Comparison of ENCODE assay signal across 9 mouse cellular contexts in the genomic region with DNA sequence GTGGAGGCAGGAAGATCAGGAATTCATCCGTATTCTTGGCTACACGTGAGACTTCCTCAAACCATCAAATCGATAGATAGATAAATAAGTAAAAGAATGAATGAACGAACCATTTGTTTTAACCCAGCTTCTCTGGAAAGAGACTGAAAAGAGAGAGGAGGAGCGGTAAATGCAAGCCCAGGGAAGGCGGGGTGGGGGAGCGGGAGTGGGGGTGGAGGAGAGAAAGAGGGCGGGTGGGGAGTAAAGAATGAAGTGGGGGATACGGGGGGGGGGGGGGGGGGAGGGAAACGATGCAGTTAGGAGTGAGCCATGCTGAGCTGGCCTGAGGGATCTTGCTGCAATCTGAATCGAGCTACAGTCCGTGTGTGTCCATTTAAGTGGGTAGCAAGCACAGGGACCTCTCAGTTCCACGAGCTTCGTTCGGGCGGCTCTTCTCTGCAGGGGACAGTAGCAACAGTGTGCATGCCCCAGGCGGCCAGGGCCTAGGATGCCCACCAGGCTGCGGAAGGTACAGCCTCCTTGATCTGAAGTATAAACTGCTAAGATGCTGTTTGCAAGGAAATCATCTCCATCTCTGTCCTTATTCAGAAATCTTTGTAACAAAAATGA. TPM values are rescaled to one million over a fixed set of nuclear protein-coding genes. Genes with fewer than 3 reads are reported as not detected.
DNase-seq lines count a peak whose midpoint lies in the region; ATAC-seq and TF ChIP-seq lines count a peak whose summit lies in the region.
"Had no signal": no experiment of that assay in that cellular context is flagged by ENCODE, and none has a peak within 500 bp of the region (broad histone marks: within the 10 kb centered on the region; RNA-seq: fewer than 3 reads in every experiment).

No protein-coding gene starts in this region.

- peak overlapping the region; percentile 56 for H3K4me2 ChIP-seq in heart, embryonic 16.5 days (ENCODE audit: low read depth, low read length)
- H3K4me2 ChIP-seq in hindbrain, embryonic 13.5 days, result peak overlapping the region; percentile 54
- peak overlapping the region; percentile 56 for H3K4me2 ChIP-seq in midbrain, embryonic 15.5 days

- ATAC-seq in heart, embryonic 16.5 days (replicated peaks; ENCODE audit: extremely low read depth, insufficient read depth, low FRiP score), result no peak
- ATAC-seq in hindbrain, embryonic 13.5 days (ENCODE audit: low FRiP score), result peak; percentile 59
- peak; percentile 58 for ATAC-seq in midbrain, embryonic 15.5 days (replicated peaks)

- TF ChIP-seq CTCF in left cerebral cortex, adult 2 months (IDR thresholded peaks at IDR 0.05), result no peak

- peak overlapping the region; percentile 24 for H3K4me3 ChIP-seq in heart, embryonic 16.5 days (ENCODE audit: low read length)
- H3K4me3 ChIP-seq in hindbrain, embryonic 13.5 days, result peak overlapping the region; percentile 30
- H3K4me3 ChIP-seq in midbrain, embryonic 15.5 days, result peak overlapping the region; percentile 31
- no peak overlapping the region for H3K4me3 ChIP-seq in left cerebral cortex, adult 2 months

- no peak overlapping the region for H3K9ac ChIP-seq in heart, embryonic 16.5 days (ENCODE audit: low read length)
- H3K9ac ChIP-seq in hindbrain, embryonic 13.5 days, result peak overlapping the region; percentile 65
- H3K9ac ChIP-seq in midbrain, embryonic 15.5 days, result peak overlapping the region; percentile 41; the same call in 1 of the 2 replicates

- no peak overlapping the region for H3K27ac ChIP-seq in heart, embryonic 16.5 days (ENCODE audit: low read length)
- H3K27ac ChIP-seq in hindbrain, embryonic 13.5 days, result no peak overlapping the region
- H3K27ac ChIP-seq in midbrain, embryonic 15.5 days, result no peak overlapping the region
- H3K27ac ChIP-seq in left cerebral cortex, adult 2 months, result no peak overlapping the region

- H3K36me3 ChIP-seq in heart, embryonic 16.5 days (ENCODE audit: control insufficient read depth, insufficient read depth), result no peaks in the 10 kb centered on the region
- no peaks in the 10 kb centered on the region for H3K36me3 ChIP-seq in hindbrain, embryonic 13.5 days
- H3K36me3 ChIP-seq in midbrain, embryonic 15.5 days (replicated peaks), result no peaks in the 10 kb centered on the region

- H3K9me3 ChIP-seq in heart, embryonic 16.5 days (replicated peaks; ENCODE audit: control insufficient read depth, low read length), result no peaks in the 10 kb centered on the region
- H3K9me3 ChIP-seq in hindbrain, embryonic 13.5 days, result no peaks in the 10 kb centered on the region
- H3K9me3 ChIP-seq in midbrain, embryonic 15.5 days, result no peaks in the 10 kb centered on the region

- 9% methylated on average over 16 of the region's 18 CpGs for WGBS in heart, embryonic 16.5 days
- 2% methylated on average over 16 of the region's 18 CpGs for WGBS in hindbrain, embryonic 13.5 days
- WGBS in midbrain, embryonic 15.5 days, result under 1% methylated on average over 15 of the region's 18 CpGs

- no peak for DNase-seq in heart, postnatal 36 days
- peak; percentile 46 for DNase-seq in embryo, embryonic 10 days (ENCODE audit: low spot score)
- DNase-seq in left cerebral cortex, adult 2 months (ENCODE audit: extremely low spot score in 1 of 2, low spot score in 2 of 2), result no peak
- no peak for DNase-seq in gastrocnemius, postnatal 10 days
- DNase-seq in gastrocnemius, postnatal 14 days, result no peak

- 0 out of 2 replicates have a peak, but pooled peaks cover 2% of the 10 kb centered on the region for H3K27me3 ChIP-seq in heart, embryonic 16.5 days (ENCODE audit: control insufficient read depth, insufficient read depth, low read length)
- H3K27me3 ChIP-seq in hindbrain, embryonic 13.5 days, result no peaks in the 10 kb centered on the region
- H3K27me3 ChIP-seq in midbrain, embryonic 15.5 days (replicated peaks), result 0 out of 2 replicates have a peak, but pooled peaks cover 5% of the 10 kb centered on the region

- H3K4me1 ChIP-seq in heart, embryonic 16.5 days (ENCODE audit: control insufficient read depth, insufficient read depth, low read length), result no peaks in the 10 kb centered on the region
- peaks cover 23% of the 10 kb centered on the region for H3K4me1 ChIP-seq in hindbrain, embryonic 13.5 days (replicated peaks)
- peaks cover 12% of the 10 kb centered on the region for H3K4me1 ChIP-seq in midbrain, embryonic 15.5 days

- intact Hi-C loops in heart, postnatal 36 days (cut with DNase I), result no loop called here
- intact Hi-C loops in left cerebral cortex, adult 2 months (cut with DNase I), result no loop called here
- intact Hi-C loops in gastrocnemius, postnatal 14 days (cut with DNase I; ENCODE audit: low total_unique reads), result no loop called here

RNA-seq across cellular contexts. Expression of gene Cdk15, which starts 3.3 kb away (rescaled TPM):
- polyA plus RNA-seq in heart, embryonic 16.5 days (2015; fragmentation: Nextera tagmentation; extraction: Ambion mirVana), result 0.62 TPM in 1 of 2 replicates, not detected in the other
- not detected for total RNA-seq in heart, postnatal 36 days (2021)
- 0.78 and 1.1 TPM in 2 replicates for polyA plus RNA-seq in hindbrain, embryonic 13.5 days (2015; fragmentation: Nextera tagmentation; extraction: Ambion mirVana)
- polyA plus RNA-seq in midbrain, embryonic 15.5 days (2015; fragmentation: Nextera tagmentation; extraction: Ambion mirVana), result 1.4 and 1.8 TPM in 2 replicates
- under 1 TPM; 0.58 to 0.68 TPM for total RNA-seq in left cerebral cortex, adult 2 months (2021)
- total RNA-seq in gastrocnemius, postnatal 10 days (2021), result under 1 TPM in 1 of 2 experiments, not detected in 1; 0.21 TPM
- under 1 TPM in 1 of 2 experiments, not detected in 1; 0.18 TPM for total RNA-seq in gastrocnemius, postnatal 14 days (2021)
- total RNA-seq: MEL had no signal

RNA-seq across cellular contexts. Expression of gene Als2, which starts 16.4 kb away (rescaled TPM):
- 6.8 and 7.2 TPM in 2 replicates for polyA plus RNA-seq in heart, embryonic 16.5 days (2015; fragmentation: Nextera tagmentation; extraction: Ambion mirVana)
- total RNA-seq in heart, postnatal 36 days (2021), result 10 to 100 TPM; 10.1 to 10.7 TPM
- polyA plus RNA-seq in hindbrain, embryonic 13.5 days (2015; fragmentation: Nextera tagmentation; extraction: Ambion mirVana), result 17.3 and 17.5 TPM in 2 replicates
- polyA plus RNA-seq in midbrain, embryonic 15.5 days (2015; fragmentation: Nextera tagmentation; extraction: Ambion mirVana), result 21.5 and 23.1 TPM in 2 replicates
- 10 to 100 TPM; 35.1 to 37.5 TPM for total RNA-seq in left cerebral cortex, adult 2 months (2021)
- 10 to 100 TPM; 20.0 to 24.1 TPM for total RNA-seq in gastrocnemius, postnatal 10 days (2021)
- 10 to 100 TPM; 15.9 to 16.9 TPM for total RNA-seq in gastrocnemius, postnatal 14 days (2021)
